Mouse (Mus musculus): Measurements from ENCODE around the gene Ubr2.

DNA sequence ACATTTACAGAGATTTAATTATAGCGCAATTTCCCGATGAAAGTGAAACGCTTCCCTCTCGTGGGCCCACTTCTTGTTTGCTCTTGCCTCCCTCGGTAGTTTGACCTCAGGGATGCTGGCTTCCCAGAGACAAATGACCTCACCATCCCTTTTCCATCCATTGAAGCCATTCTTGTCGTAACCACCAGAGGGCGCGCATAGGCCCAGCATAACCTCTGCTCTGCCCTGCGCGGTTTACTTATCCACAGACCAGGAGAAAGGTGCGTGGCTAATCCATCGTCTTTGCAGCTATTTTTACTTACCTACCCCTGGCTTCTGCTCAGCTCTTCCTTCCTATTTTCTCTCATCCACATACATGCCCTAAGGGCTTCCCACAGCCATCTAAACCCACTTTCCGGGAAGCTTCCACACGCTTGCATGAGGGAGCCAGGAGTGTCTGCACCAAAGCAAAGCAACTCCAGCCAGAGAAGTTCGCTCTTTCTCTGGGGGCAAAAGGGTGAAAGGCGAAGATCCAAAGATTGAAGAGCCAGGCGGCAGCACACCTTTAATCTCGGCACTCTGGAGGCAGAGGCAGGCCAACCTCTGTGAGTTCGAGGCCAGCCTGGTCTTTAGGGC lies 106.4 kb downstream of the Ubr2 start:
- TF ChIP-seq CTCF (IDR thresholded peaks at IDR 0.05) (peak; percentile 94), EP300 (IDR thresholded peaks at IDR 0.05; ENCODE audit: insufficient read depth, low read depth, low read length) (peak; percentile 73; the same call in 1 of the 2 replicates)

Measured in heart, adult 2 months (tissue).